Mouse (Mus musculus) stomach, postnatal 0 days (tissue): ENCODE data around the gene Rnd3. TPM values are rescaled to one million over a fixed set of nuclear protein-coding genes. Genes with fewer than 3 reads are reported as not detected.

Experiments
- ATAC-seq: fragments of 200-750 bp; cut with Nextera tagmentation; 2 replicates; pipeline ENCODE4 v1.8.0; 2017; ENCODE audit not compliant: low FRiP score, low TSS enrichment
- DNase-seq: peaks from one replicate; pipeline ENCODE4 v3.0.0-alpha.2; 2016; ENCODE audit warnings: low spot score
- H3K27ac ChIP-seq: fragments of 300-500 bp; sonication (generic); replicated peaks from 2 replicates; pipeline ENCODE4 v1.5.1; 2014; ENCODE audit warnings: mild to moderate bottlenecking, control low read depth
- H3K27me3 ChIP-seq: fragments of 300-500 bp; sonication (generic); 2 replicates; pipeline ENCODE4 v1.6.1; 2014; ENCODE audit warnings: low read length; ENCODE audit not compliant: control insufficient read depth, insufficient read depth
- H3K36me3 ChIP-seq: fragments of 300-500 bp; sonication (generic); 2 replicates; pipeline ENCODE4 v1.6.1; 2014; ENCODE audit warnings: low read length, mixed read lengths; ENCODE audit not compliant: control insufficient read depth, insufficient read depth
- H3K4me1 ChIP-seq: fragments of 300-500 bp; sonication (generic); replicated peaks from 2 replicates; pipeline ENCODE4 v1.6.1; 2014; ENCODE audit warnings: antibody characterized with exemption; ENCODE audit not compliant: control insufficient read depth, insufficient read depth
- H3K4me2 ChIP-seq: fragments of 300-500 bp; sonication (generic); replicated peaks from 2 replicates; pipeline ENCODE4 v1.6.1; 2014; ENCODE audit warnings: low read depth, mild to moderate bottlenecking, control low read depth, moderate library complexity
- H3K4me3 ChIP-seq: fragments of 300-500 bp; sonication (generic); 2 replicates; pipeline ENCODE4 v1.5.1; 2014; ENCODE audit warnings: low read depth, low read length, control low read depth
- H3K9ac ChIP-seq: fragments of 300-500 bp; sonication (generic); 2 replicates; pipeline ENCODE4 v1.6.1; 2014; ENCODE audit warnings: mild to moderate bottlenecking, low read length, control low read depth, mixed read lengths
- H3K9me3 ChIP-seq: fragments of 300-500 bp; sonication (generic); 2 replicates; pipeline ENCODE4 v1.6.1; 2016; ENCODE audit warnings: low read length; ENCODE audit not compliant: control insufficient read depth
- CTCF ChIP-seq: IDR thresholded peaks from 2 replicates; pipeline ENCODE4 v1.5.1; 2016; ENCODE audit warnings: antibody characterized with exemption, low read depth, mild to moderate bottlenecking, moderate library complexity
- EP300 ChIP-seq: optimal IDR thresholded peaks from 2 replicates; pipeline ENCODE3; 2016; ENCODE audit warnings: antibody characterized with exemption
- WGBS: fragments of 180-500 bp; shearing (Covaris S2); extraction: QIAGEN DNeasy Blood & Tissue Kit; methylation state at CpG from one replicate; pipeline ENCODE4 v1.1.7; 2014; 5-methylcytosine and 5-hydroxymethylcytosine counted together
- polyA plus RNA-seq: library from polyadenylated mRNA; unstranded; fragments of >200 nt; fragmentation: Nextera tagmentation; extraction: Ambion mirVana; gene quantifications from 2 replicates; pipeline ENCODE4 v1.2.1, GENCODE M21; 2015

The Rnd3 gene
- polyA plus RNA-seq, 1 experiment from 2014 or later, result 34.5 TPM

- Histone ChIP-seq H3K4me2 (no peak overlapping the region), H3K27ac (no peak overlapping the region), H3K4me3 (no peak overlapping the region), H3K36me3 (no peaks in the 10 kb centered on the region), H3K9me3 (no peaks in the 10 kb centered on the region), H3K9ac (no peak overlapping the region), H3K27me3 (no peaks in the 10 kb centered on the region), H3K4me1 (no peaks in the 10 kb centered on the region)
- WGBS, result 40% methylated on average over 5 of the region's 5 CpGs
- ATAC-seq (no peak), DNase-seq (no peak)
- TF ChIP-seq EP300, result no peak
- TF ChIP-seq CTCF, result no peak
Observed at GRCm38 (mm10) chr2:51108631-51109030, 40.3 kb downstream of the Rnd3 start.

- Histone ChIP-seq H3K27ac (no peak overlapping the region), H3K4me3 (no peak overlapping the region), H3K36me3 (no peaks in the 10 kb centered on the region), H3K4me1 (no peaks in the 10 kb centered on the region; the same call in 1 of the 2 replicates), H3K4me2 (no peak overlapping the region), H3K27me3 (no peaks in the 10 kb centered on the region), H3K9me3 (no peaks in the 10 kb centered on the region), H3K9ac (no peak overlapping the region)
- no peak for DNase-seq
- TF ChIP-seq EP300 (no peak), CTCF (no peak)
- ATAC-seq, result no peak
- 34% methylated on average over 4 of the region's 4 CpGs for WGBS
Observed at GRCm38 (mm10) chr2:51101187-51101586, 47.7 kb downstream of the Rnd3 start.

GRCm38 (mm10) chr2:51099987-51100386 lies 48.9 kb downstream of the Rnd3 start:
- Histone ChIP-seq H3K4me1 (no peaks in the 10 kb centered on the region; the same call in 1 of the 2 replicates), H3K27ac (no peak overlapping the region), H3K4me3 (no peak overlapping the region), H3K27me3 (no peaks in the 10 kb centered on the region), H3K9me3 (no peaks in the 10 kb centered on the region), H3K36me3 (no peaks in the 10 kb centered on the region), H3K9ac (no peak overlapping the region), H3K4me2 (no peak overlapping the region)
- TF ChIP-seq EP300, result no peak
- 61% methylated on average over 9 of the region's 9 CpGs for WGBS
- ATAC-seq, result no peak
- no peak for DNase-seq

- Histone ChIP-seq H3K9ac (no peak overlapping the region), H3K27me3 (no peaks in the 10 kb centered on the region), H3K27ac (no peak overlapping the region), H3K4me1 (no peaks in the 10 kb centered on the region; the same call in 1 of the 2 replicates), H3K4me2 (no peak overlapping the region), H3K9me3 (no peaks in the 10 kb centered on the region), H3K4me3 (no peak overlapping the region), H3K36me3 (no peaks in the 10 kb centered on the region)
- no peak for TF ChIP-seq EP300
- no peak for TF ChIP-seq CTCF
- no peak for ATAC-seq
- 77% methylated on average over 1 of the region's 1 CpGs for WGBS
- DNase-seq, result no peak
Observed at GRCm38 (mm10) chr2:51099240-51099639, 49.7 kb downstream of the Rnd3 start.

- H3K27ac ChIP-seq, result no peak overlapping the region
- no peak overlapping the region for H3K4me2 ChIP-seq
- no peaks in the 10 kb centered on the region for H3K27me3 ChIP-seq
- DNase-seq (no peak), ATAC-seq (no peak)
- 79% methylated on average over 7 of the region's 7 CpGs for WGBS
- TF ChIP-seq EP300 (no peak), CTCF (no peak)
- H3K9ac ChIP-seq, result no peak overlapping the region
- no peaks in the 10 kb centered on the region for H3K4me1 ChIP-seq
- no peak overlapping the region for H3K4me3 ChIP-seq
- H3K9me3 ChIP-seq, result no peaks in the 10 kb centered on the region
- no peaks in the 10 kb centered on the region for H3K36me3 ChIP-seq
Observed at GRCm38 (mm10) chr2:51090688-51091087, 58.2 kb downstream of the Rnd3 start.

GRCm38 (mm10) chr2:51090049-51090448 lies 58.9 kb downstream of the Rnd3 start:
- no peak for DNase-seq
- H3K4me2 ChIP-seq, result no peak overlapping the region
- WGBS, result 42% methylated on average over 8 of the region's 8 CpGs

More at GRCm38 (mm10) chr2:51090049-51090448, 58.9 kb downstream of the Rnd3 start:
- no peaks in the 10 kb centered on the region for H3K9me3 ChIP-seq
- TF ChIP-seq CTCF, result no peak
- TF ChIP-seq EP300, result no peak
- H3K9ac ChIP-seq, result no peak overlapping the region
- no peak overlapping the region for H3K27ac ChIP-seq
- H3K27me3 ChIP-seq, result no peaks in the 10 kb centered on the region
- H3K36me3 ChIP-seq, result no peaks in the 10 kb centered on the region
- no peaks in the 10 kb centered on the region for H3K4me1 ChIP-seq
- no peak overlapping the region for H3K4me3 ChIP-seq
- ATAC-seq, result no peak
